Mouse (Mus musculus): Measurements from ENCODE around the gene Ablim1. TPM values are rescaled to one million over a fixed set of nuclear protein-coding genes. Genes with fewer than 3 reads are reported as not detected.

Ablim1 gene
- polyA plus RNA-seq, 1 experiment = 0.01 TPM

GRCm38 (mm10) chr19:57132281-57132680, 182.4 kb downstream of the Ablim1 start:
- no peaks in the 10 kb centered on the region; the same call in 1 of the 2 replicates for H3K36me3 ChIP-seq (ENCODE audit: control insufficient read depth)
- TF ChIP-seq GATA1 (IDR thresholded peaks at IDR 0.05; ENCODE audit: low read length) (no peak), TAL1 (IDR thresholded peaks at IDR 0.05; ENCODE audit: low read length) (no peak)

DNA sequence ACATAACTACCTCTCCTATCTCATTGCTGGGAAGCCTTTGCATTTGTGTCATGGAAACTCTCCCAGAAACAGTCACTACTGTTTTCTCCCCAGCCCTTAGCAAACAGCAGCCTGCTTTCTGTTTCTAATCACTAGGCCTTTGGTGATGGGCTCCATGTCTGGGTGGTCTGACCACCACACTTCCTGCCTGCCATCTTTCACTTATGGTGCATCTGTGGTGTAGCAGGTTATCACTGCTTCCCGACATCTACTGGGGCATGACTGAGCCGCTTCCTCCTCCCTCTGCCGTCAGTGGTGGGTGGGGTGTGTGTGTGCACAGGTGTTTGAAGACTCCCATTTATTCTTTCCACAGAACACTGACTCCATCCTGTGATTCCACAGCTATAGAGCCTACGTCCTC, 183.4 kb downstream of the Ablim1 start:
- Histone ChIP-seq H3K4me1 (ENCODE audit: control insufficient read depth) (no peaks in the 10 kb centered on the region), H3K27me3 (ENCODE audit: control insufficient read depth) (no peaks in the 10 kb centered on the region), H3K36me3 (ENCODE audit: control insufficient read depth) (no peaks in the 10 kb centered on the region; the same call in 1 of the 2 replicates), H3K9me3 (ENCODE audit: control insufficient read depth, low read length) (no peaks in the 10 kb centered on the region), H3K4me3 (replicated peaks) (no peak overlapping the region)
- TF ChIP-seq GATA1 (IDR thresholded peaks at IDR 0.05; ENCODE audit: low read length) = no peak
- no peak for TF ChIP-seq TAL1 (IDR thresholded peaks at IDR 0.05; ENCODE audit: low read length)

More at GRCm38 (mm10) chr19:57132281-57132680, 182.4 kb downstream of the Ablim1 start:
- H3K4me1 ChIP-seq (ENCODE audit: control insufficient read depth) = no peaks in the 10 kb centered on the region
- no peaks in the 10 kb centered on the region for H3K9me3 ChIP-seq (ENCODE audit: control insufficient read depth, low read length)
- no peaks in the 10 kb centered on the region for H3K27me3 ChIP-seq (ENCODE audit: control insufficient read depth)
- no peak overlapping the region for H3K4me3 ChIP-seq (replicated peaks)

DNA sequence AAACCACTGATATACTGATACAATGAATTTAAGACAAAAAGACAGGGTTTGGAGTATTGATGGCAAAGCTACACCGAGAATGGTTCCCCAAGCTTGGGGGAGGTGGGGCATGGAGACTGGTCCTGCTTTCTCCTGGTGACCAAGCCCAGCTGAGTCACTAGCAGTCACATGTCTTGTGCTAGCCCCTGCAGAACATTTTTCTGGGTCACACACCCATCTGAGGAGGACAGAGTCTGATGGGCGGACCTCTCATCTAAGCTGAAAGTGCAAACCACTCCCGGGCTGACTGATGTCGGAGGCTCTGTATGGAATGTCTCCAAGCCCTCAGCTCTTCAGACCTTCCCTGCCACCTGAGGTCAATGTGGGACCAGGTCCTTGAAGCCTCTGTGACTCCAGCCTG, 184.1 kb downstream of the Ablim1 start:
- Histone ChIP-seq H3K36me3 (ENCODE audit: control insufficient read depth) (no peaks in the 10 kb centered on the region; the same call in 1 of the 2 replicates), H3K27me3 (ENCODE audit: control insufficient read depth) (no peaks in the 10 kb centered on the region), H3K4me3 (replicated peaks) (no peak overlapping the region), H3K9me3 (ENCODE audit: control insufficient read depth, low read length) (no peaks in the 10 kb centered on the region), H3K4me1 (ENCODE audit: control insufficient read depth) (no peaks in the 10 kb centered on the region)
- TF ChIP-seq TAL1 (IDR thresholded peaks at IDR 0.05; ENCODE audit: low read length) (no peak), GATA1 (IDR thresholded peaks at IDR 0.05; ENCODE audit: low read length) (no peak)

DNA sequence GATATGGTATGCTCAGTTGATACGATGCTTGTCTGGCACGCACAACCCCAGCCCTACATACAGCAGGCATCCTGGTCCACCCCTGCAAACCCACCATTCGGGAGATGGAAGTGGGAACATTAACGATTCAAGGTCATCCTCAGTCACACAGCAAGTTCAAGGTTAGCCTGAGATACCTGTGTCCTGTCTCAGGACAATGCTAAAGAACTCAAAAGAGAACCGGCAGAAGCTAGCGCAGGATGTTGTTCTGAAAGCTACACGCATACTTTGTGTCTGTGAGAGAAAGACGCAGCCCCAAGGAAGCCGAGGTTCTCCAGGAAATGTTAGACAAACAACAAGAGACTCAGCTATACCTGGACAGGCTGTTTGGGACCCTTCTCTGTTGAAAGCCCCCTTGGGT, 185.0 kb downstream of the Ablim1 start:
- Histone ChIP-seq H3K36me3 (ENCODE audit: control insufficient read depth) (no peaks in the 10 kb centered on the region; the same call in 1 of the 2 replicates), H3K4me1 (ENCODE audit: control insufficient read depth) (no peaks in the 10 kb centered on the region), H3K9me3 (ENCODE audit: control insufficient read depth, low read length) (no peaks in the 10 kb centered on the region), H3K4me3 (replicated peaks) (no peak overlapping the region), H3K27me3 (ENCODE audit: control insufficient read depth) (no peaks in the 10 kb centered on the region)
- TF ChIP-seq GATA1 (IDR thresholded peaks at IDR 0.05; ENCODE audit: low read length) = no peak
- TF ChIP-seq TAL1 (IDR thresholded peaks at IDR 0.05; ENCODE audit: low read length) = no peak

GRCm38 (mm10) chr19:57128037-57128436, 186.7 kb downstream of the Ablim1 start:
- Histone ChIP-seq H3K9me3 (ENCODE audit: control insufficient read depth, low read length) (no peaks in the 10 kb centered on the region), H3K4me3 (replicated peaks) (no peak overlapping the region), H3K4me1 (ENCODE audit: control insufficient read depth) (no peaks in the 10 kb centered on the region), H3K36me3 (ENCODE audit: control insufficient read depth) (no peaks in the 10 kb centered on the region; the same call in 1 of the 2 replicates), H3K27me3 (ENCODE audit: control insufficient read depth) (no peaks in the 10 kb centered on the region)
- TF ChIP-seq TAL1 (IDR thresholded peaks at IDR 0.05; ENCODE audit: low read length) = no peak
- no peak for TF ChIP-seq GATA1 (IDR thresholded peaks at IDR 0.05; ENCODE audit: low read length)

DNA sequence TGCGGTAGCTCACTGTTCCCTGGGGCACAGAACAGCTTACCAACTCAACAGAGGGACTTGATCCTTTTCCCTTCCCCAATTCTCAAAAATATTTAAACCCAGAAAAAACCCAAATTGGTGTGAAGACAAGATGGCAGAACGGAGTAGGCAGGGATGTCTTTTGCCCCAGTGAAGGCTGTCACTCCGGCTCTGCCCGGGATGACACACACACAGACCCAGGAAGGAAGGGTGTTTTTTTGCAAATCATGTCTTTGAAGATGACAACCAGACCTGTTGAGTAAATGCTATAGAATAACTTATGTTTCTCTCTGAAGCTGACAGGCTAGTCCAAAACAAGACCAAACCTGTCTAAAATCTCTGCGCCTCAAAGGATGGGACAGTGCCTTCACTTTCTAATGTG, 187.2 kb downstream of the Ablim1 start:
- no peak for TF ChIP-seq TAL1 (IDR thresholded peaks at IDR 0.05; ENCODE audit: low read length)
- no peak for TF ChIP-seq GATA1 (IDR thresholded peaks at IDR 0.05; ENCODE audit: low read length)
- Histone ChIP-seq H3K36me3 (ENCODE audit: control insufficient read depth) (no peaks in the 10 kb centered on the region; the same call in 1 of the 2 replicates), H3K9me3 (ENCODE audit: control insufficient read depth, low read length) (no peaks in the 10 kb centered on the region), H3K4me3 (replicated peaks) (no peak overlapping the region), H3K4me1 (ENCODE audit: control insufficient read depth) (no peaks in the 10 kb centered on the region), H3K27me3 (ENCODE audit: control insufficient read depth) (no peaks in the 10 kb centered on the region)

DNA sequence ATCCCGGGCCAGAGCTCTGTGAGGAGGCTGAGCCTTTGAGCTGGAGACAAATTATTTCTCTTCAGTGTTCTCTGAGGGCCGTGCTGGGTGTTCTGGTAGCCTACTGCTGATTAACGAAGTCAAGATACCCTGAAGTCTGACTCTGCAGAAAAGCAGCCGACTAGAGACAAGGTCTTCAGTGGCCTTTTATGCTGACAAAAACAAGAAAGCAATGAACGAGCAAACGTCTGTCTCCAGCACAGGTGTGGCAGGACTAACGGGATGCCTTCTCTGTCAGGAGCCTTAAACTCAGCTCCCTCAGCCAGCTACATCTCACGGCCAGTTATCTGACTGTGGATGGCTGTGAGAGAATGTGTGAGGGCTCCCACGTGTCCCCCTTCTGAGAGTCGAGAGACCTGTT, 187.8 kb downstream of the Ablim1 start:
- H3K9me3 ChIP-seq (ENCODE audit: control insufficient read depth, low read length) = no peaks in the 10 kb centered on the region
- no peaks in the 10 kb centered on the region for H3K27me3 ChIP-seq (ENCODE audit: control insufficient read depth)
- H3K4me1 ChIP-seq (ENCODE audit: control insufficient read depth) = no peaks in the 10 kb centered on the region
- TF ChIP-seq GATA1 (IDR thresholded peaks at IDR 0.05; ENCODE audit: low read length) (no peak), TAL1 (IDR thresholded peaks at IDR 0.05; ENCODE audit: low read length) (no peak)
- no peaks in the 10 kb centered on the region; the same call in 1 of the 2 replicates for H3K36me3 ChIP-seq (ENCODE audit: control insufficient read depth)
- H3K4me3 ChIP-seq (replicated peaks) = no peak overlapping the region

DNA sequence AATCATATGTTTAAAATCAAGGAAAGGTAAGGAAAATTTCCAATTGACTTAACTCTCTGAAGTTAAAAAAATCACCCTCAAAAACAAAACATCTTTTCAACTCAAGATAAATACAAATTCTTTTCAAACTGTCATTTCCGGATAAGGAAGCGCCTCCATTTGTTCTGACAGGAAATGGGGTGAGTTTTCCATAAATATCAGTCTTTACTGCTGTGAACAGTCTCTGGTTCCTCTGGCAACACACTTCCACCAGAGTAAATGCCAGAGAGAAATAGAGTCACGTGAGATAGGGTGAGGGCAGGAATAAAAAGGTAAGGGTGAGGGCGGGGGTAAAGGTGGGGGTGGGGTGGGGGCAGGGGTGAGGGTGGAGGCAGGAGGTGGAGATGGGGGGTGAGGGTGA, 189.8 kb downstream of the Ablim1 start:
- H3K4me3 ChIP-seq (replicated peaks) = no peak overlapping the region
- TF ChIP-seq GATA1 (IDR thresholded peaks at IDR 0.05; ENCODE audit: low read length) (no peak), TAL1 (IDR thresholded peaks at IDR 0.05; ENCODE audit: low read length) (no peak)
- H3K27me3 ChIP-seq (ENCODE audit: control insufficient read depth) = no peaks in the 10 kb centered on the region
- no peaks in the 10 kb centered on the region for H3K9me3 ChIP-seq (ENCODE audit: control insufficient read depth, low read length)
- H3K4me1 ChIP-seq (ENCODE audit: control insufficient read depth) = no peaks in the 10 kb centered on the region
- no peaks in the 10 kb centered on the region; the same call in 1 of the 2 replicates for H3K36me3 ChIP-seq (ENCODE audit: control insufficient read depth)

DNA sequence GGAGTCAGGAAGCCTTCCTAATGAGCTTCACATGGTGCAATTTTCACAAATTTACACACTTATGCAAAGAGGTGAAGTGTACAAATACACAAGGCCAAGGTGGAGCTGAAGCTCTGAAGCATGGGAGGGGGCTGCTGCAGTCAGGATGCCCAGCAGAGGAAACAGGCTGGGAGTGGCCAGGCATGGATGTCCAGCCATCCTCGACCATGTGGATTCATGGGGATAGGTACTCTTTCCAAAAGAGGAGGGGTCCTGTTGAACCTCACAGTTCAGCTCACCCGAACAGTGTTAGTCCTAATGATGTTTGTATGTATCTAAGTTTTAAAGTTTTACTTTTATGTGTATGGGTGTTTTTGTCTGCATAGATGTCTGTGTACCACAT, 190.6 kb downstream of the Ablim1 start:
- no peaks in the 10 kb centered on the region for H3K9me3 ChIP-seq (ENCODE audit: control insufficient read depth, low read length)
- no peaks in the 10 kb centered on the region for H3K4me1 ChIP-seq (ENCODE audit: control insufficient read depth)
- no peak overlapping the region for H3K4me3 ChIP-seq (replicated peaks)
- H3K36me3 ChIP-seq (ENCODE audit: control insufficient read depth) = no peaks in the 10 kb centered on the region; the same call in 1 of the 2 replicates
- TF ChIP-seq GATA1 (IDR thresholded peaks at IDR 0.05; ENCODE audit: low read length) (no peak), TAL1 (IDR thresholded peaks at IDR 0.05; ENCODE audit: low read length) (no peak)
- H3K27me3 ChIP-seq (ENCODE audit: control insufficient read depth) = no peaks in the 10 kb centered on the region; the same call in 1 of the 2 replicates
